Mouse (Mus musculus): ENCODE results near the gene Ddr2. TPM values are rescaled to one million over a fixed set of nuclear protein-coding genes. Genes with fewer than 3 reads are reported as not detected.

Gene Ddr2
- polyA plus RNA-seq, 1 experiment from 2014 or later, result 0.91 TPM

DNA sequence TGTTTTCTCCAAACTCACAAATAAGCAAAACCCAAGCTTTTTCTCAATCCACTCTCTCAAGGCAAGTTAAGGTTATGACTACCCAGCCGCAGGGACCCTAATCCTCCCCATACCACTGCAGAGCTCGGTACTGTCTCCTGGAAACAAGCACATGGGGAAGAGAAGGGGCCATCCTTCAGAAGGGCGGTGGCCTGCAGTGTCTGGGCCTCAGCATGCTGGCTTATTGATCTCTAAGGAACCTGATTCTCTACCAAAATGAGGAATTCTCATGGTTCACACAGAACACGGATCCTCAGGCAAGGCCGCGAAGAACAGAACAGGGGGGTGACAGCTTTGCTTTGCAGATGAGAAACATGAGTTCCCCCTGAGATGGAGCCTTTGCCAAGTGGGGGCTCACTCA, 159.0 kb downstream of the Ddr2 start:
- no peak overlapping the region for H3K27ac ChIP-seq (ENCODE audit: low read depth, low read length)
- 93% methylated on average over 6 of the region's 6 CpGs for WGBS
- H3K27me3 ChIP-seq (ENCODE audit: control insufficient read depth, insufficient read depth, low read length), result no peaks in the 10 kb centered on the region
- H3K4me1 ChIP-seq (ENCODE audit: control insufficient read depth, insufficient read depth, low read length), result no peaks in the 10 kb centered on the region
- no peak for ATAC-seq (ENCODE audit: low read depth)
- no peaks in the 10 kb centered on the region for H3K9me3 ChIP-seq (ENCODE audit: control insufficient read depth, low read length)
- no peak overlapping the region for H3K4me3 ChIP-seq (ENCODE audit: low read depth, low read length)
- no peak overlapping the region for H3K4me2 ChIP-seq (ENCODE audit: low read depth, low read length)
- peaks cover 27% of the 10 kb centered on the region; the same call in 1 of the 2 replicates for H3K36me3 ChIP-seq (ENCODE audit: control insufficient read depth, insufficient read depth, low read length)
- no peak overlapping the region for H3K9ac ChIP-seq (replicated peaks; ENCODE audit: low read depth, low read length)

DNA sequence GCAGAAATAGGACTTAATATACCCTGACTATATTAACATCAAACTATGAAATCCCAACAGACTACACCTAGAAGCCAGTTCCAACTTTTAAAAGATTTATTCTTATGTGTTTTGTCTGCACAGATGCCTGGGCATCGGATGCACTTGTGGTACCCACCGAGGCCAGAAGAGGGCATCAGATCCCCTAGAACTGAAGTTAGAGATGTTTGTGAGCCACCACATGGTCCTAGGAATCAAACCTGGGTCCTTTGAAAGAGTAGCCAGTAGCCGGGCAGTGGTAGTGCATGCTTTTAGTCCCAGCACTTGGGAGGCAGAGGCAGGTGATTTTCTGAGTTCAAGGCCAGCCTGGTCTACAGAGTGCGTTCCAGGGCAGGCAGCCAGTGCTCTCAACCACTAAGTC, 159.9 kb downstream of the Ddr2 start:
- Histone ChIP-seq H3K4me3 (ENCODE audit: low read depth, low read length) (no peak overlapping the region), H3K9ac (replicated peaks; ENCODE audit: low read depth, low read length) (no peak overlapping the region), H3K4me2 (ENCODE audit: low read depth, low read length) (no peak overlapping the region), H3K36me3 (ENCODE audit: control insufficient read depth, insufficient read depth, low read length) (peaks cover 21% of the 10 kb centered on the region; the same call in 1 of the 2 replicates), H3K9me3 (ENCODE audit: control insufficient read depth, low read length) (no peaks in the 10 kb centered on the region), H3K27ac (ENCODE audit: low read depth, low read length) (no peak overlapping the region), H3K27me3 (ENCODE audit: control insufficient read depth, insufficient read depth, low read length) (no peaks in the 10 kb centered on the region), H3K4me1 (ENCODE audit: control insufficient read depth, insufficient read depth, low read length) (no peaks in the 10 kb centered on the region)
- WGBS, result 92% methylated on average over 4 of the region's 4 CpGs
- no peak for ATAC-seq (ENCODE audit: low read depth)

DNA sequence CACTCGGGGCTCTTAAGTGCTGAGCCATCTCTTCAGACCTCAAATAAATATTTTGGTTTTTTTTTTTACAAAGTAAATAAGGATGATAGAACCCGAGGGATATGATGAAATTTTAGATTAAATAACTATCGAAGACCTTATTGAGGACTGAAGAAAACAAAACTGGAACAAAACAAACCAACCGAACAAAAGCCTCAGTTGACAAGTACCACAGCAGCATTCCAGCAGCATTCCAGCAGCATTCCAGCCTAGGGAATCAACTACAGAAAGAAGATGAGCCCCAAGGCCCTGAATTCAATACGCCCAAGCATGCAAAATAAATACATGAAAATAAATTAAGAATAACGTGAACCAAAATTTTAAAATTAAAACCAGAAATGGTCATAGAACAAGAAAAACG, 160.6 kb downstream of the Ddr2 start:
- Histone ChIP-seq H3K27me3 (ENCODE audit: control insufficient read depth, insufficient read depth, low read length) (no peaks in the 10 kb centered on the region), H3K9me3 (ENCODE audit: control insufficient read depth, low read length) (no peaks in the 10 kb centered on the region), H3K36me3 (ENCODE audit: control insufficient read depth, insufficient read depth, low read length) (peaks cover 14% of the 10 kb centered on the region; the same call in 1 of the 2 replicates), H3K27ac (ENCODE audit: low read depth, low read length) (no peak overlapping the region), H3K4me3 (ENCODE audit: low read depth, low read length) (no peak overlapping the region), H3K9ac (replicated peaks; ENCODE audit: low read depth, low read length) (no peak overlapping the region), H3K4me1 (ENCODE audit: control insufficient read depth, insufficient read depth, low read length) (no peaks in the 10 kb centered on the region), H3K4me2 (ENCODE audit: low read depth, low read length) (no peak overlapping the region)
- 85% methylated on average over 7 of the region's 7 CpGs for WGBS
- ATAC-seq (ENCODE audit: low read depth), result no peak

DNA sequence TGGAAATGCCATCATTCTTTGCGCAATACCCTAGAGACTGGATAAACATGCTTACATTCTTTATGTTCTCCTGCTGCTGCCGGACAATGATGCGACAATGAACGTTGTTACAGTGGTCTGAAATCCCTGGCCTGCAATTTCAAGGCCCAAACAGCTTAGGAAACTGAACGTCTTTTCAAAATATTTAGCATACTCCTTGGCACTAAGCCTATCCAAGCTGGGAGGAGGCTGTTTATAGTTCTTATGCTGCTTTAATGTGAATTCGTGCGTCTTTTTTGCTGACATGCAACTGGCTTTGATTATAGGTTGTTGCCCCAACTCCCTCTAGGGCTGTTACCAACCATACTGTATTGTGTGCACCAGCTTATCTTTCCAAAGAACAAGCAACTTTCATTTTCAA, 161.7 kb downstream of the Ddr2 start:
- Histone ChIP-seq H3K9ac (replicated peaks; ENCODE audit: low read depth, low read length) (no peak overlapping the region), H3K4me2 (ENCODE audit: low read depth, low read length) (no peak overlapping the region), H3K4me1 (ENCODE audit: control insufficient read depth, insufficient read depth, low read length) (no peaks in the 10 kb centered on the region), H3K27me3 (ENCODE audit: control insufficient read depth, insufficient read depth, low read length) (no peaks in the 10 kb centered on the region), H3K27ac (ENCODE audit: low read depth, low read length) (no peak overlapping the region), H3K4me3 (ENCODE audit: low read depth, low read length) (no peak overlapping the region), H3K36me3 (ENCODE audit: control insufficient read depth, insufficient read depth, low read length) (peaks cover 9% of the 10 kb centered on the region; the same call in 1 of the 2 replicates), H3K9me3 (ENCODE audit: control insufficient read depth, low read length) (no peaks in the 10 kb centered on the region; the same call in 1 of the 2 replicates)
- no peak for ATAC-seq (ENCODE audit: low read depth)
- WGBS, result 75% methylated on average over 7 of the region's 7 CpGs

DNA sequence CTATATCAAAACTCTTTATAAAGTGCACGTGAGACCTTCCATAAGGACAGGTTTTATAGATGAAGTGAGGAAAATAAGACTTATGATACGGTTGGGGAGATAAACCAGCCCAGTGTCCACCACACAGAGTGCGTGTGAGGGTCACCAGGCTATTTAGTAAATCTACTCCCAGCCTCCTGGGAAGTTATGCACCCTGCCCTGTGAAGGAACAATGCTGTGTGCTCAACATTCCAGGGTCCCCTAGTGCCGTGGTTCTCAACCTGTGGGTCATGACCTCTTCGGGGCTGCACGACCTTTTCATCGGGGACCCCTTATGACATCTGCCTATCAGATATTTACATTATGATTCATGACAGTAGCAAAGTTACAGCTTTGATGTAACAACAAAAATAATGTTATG, 162.3 kb downstream of the Ddr2 start:
- no peak for ATAC-seq (ENCODE audit: low read depth)
- 83% methylated on average over 7 of the region's 7 CpGs for WGBS
- no peak overlapping the region for H3K9ac ChIP-seq (replicated peaks; ENCODE audit: low read depth, low read length)
- H3K36me3 ChIP-seq (ENCODE audit: control insufficient read depth, insufficient read depth, low read length), result 0 out of 2 replicates have a peak, but pooled peaks cover 5% of the 10 kb centered on the region
- no peaks in the 10 kb centered on the region; the same call in 1 of the 2 replicates for H3K9me3 ChIP-seq (ENCODE audit: control insufficient read depth, low read length)
- no peaks in the 10 kb centered on the region for H3K4me1 ChIP-seq (ENCODE audit: control insufficient read depth, insufficient read depth, low read length)
- H3K27ac ChIP-seq (ENCODE audit: low read depth, low read length), result no peak overlapping the region
- no peak overlapping the region for H3K4me3 ChIP-seq (ENCODE audit: low read depth, low read length)
- H3K4me2 ChIP-seq (ENCODE audit: low read depth, low read length), result no peak overlapping the region
- H3K27me3 ChIP-seq (ENCODE audit: control insufficient read depth, insufficient read depth, low read length), result no peaks in the 10 kb centered on the region

DNA sequence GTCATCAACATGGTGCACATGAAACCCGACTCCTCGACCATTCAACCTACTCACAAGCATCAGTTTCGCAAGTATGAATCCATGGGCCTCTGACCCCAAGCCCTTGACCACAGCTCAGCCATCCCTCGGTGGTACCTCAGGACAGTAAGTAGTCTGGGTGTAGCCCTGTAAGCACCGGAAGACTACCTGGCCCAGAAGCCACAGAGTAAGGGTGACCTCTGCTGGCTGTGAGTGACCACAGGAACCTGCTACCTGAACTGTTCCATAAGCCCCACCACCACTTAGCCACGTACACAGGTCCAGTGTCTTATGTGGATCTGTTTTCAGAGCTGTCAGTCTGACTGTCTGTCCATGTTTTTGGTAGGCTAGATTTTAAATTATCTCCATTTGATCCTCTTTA, 162.9 kb downstream of the Ddr2 start:
- no peak overlapping the region for H3K4me2 ChIP-seq (ENCODE audit: low read depth, low read length)
- no peaks in the 10 kb centered on the region; the same call in 1 of the 2 replicates for H3K9me3 ChIP-seq (ENCODE audit: control insufficient read depth, low read length)
- no peaks in the 10 kb centered on the region for H3K4me1 ChIP-seq (ENCODE audit: control insufficient read depth, insufficient read depth, low read length)
- WGBS, result 82% methylated on average over 6 of the region's 6 CpGs
- H3K9ac ChIP-seq (replicated peaks; ENCODE audit: low read depth, low read length), result no peak overlapping the region
- H3K36me3 ChIP-seq (ENCODE audit: control insufficient read depth, insufficient read depth, low read length), result 0 out of 2 replicates have a peak, but pooled peaks cover 2% of the 10 kb centered on the region
- no peak for ATAC-seq (ENCODE audit: low read depth)
- no peak overlapping the region for H3K4me3 ChIP-seq (ENCODE audit: low read depth, low read length)
- no peak overlapping the region for H3K27ac ChIP-seq (ENCODE audit: low read depth, low read length)
- H3K27me3 ChIP-seq (ENCODE audit: control insufficient read depth, insufficient read depth, low read length), result no peaks in the 10 kb centered on the region

DNA sequence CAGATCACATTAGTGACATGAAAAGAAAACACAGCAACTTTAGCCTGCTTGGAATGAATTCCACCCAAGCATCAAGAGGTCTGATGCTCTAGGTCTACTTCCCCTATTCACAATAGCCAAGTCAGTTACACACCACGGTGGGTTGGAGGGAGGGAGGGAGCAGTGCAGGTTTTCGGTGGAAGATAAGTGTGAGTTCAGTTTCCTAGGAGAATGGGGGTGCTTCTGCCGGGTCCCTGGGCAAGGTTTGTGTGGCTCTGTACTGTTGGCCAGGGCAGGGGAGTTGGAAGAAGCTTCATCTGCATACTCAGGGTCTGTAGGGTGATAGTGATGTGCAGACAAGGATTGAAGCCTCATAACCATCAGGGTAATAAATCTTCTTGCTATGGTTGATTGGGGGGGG, 164.6 kb downstream of the Ddr2 start:
- WGBS, result 88% methylated on average over 3 of the region's 3 CpGs
- Histone ChIP-seq H3K4me3 (ENCODE audit: low read depth, low read length) (no peak overlapping the region), H3K36me3 (ENCODE audit: control insufficient read depth, insufficient read depth, low read length) (no peaks in the 10 kb centered on the region), H3K4me2 (ENCODE audit: low read depth, low read length) (no peak overlapping the region), H3K9me3 (ENCODE audit: control insufficient read depth, low read length) (no peaks in the 10 kb centered on the region; the same call in 1 of the 2 replicates), H3K27ac (ENCODE audit: low read depth, low read length) (no peak overlapping the region), H3K4me1 (ENCODE audit: control insufficient read depth, insufficient read depth, low read length) (no peaks in the 10 kb centered on the region), H3K27me3 (ENCODE audit: control insufficient read depth, insufficient read depth, low read length) (no peaks in the 10 kb centered on the region), H3K9ac (replicated peaks; ENCODE audit: low read depth, low read length) (no peak overlapping the region)
- no peak for ATAC-seq (ENCODE audit: low read depth)

DNA sequence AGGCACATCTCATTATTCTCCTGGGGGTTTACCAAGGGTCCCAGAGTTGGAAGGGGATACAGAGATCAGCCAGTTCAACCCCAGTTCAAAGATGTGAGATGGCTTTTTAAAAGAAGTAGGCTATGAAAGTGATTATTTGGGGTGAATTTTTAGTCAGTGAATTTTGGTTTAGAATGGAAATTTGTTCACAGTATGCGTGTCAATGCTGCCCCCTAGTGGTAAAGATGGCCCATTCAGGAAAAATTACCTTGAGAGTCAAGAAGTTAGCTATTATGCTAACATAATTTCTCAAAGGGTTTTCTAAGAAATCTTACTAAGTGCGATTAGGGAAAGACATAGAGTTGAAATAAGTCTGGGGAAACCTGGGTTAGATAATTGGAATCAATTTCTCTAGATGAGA, 171.2 kb downstream of the Ddr2 start:
- WGBS, result 10% methylated on average over 2 of the region's 2 CpGs

DNA sequence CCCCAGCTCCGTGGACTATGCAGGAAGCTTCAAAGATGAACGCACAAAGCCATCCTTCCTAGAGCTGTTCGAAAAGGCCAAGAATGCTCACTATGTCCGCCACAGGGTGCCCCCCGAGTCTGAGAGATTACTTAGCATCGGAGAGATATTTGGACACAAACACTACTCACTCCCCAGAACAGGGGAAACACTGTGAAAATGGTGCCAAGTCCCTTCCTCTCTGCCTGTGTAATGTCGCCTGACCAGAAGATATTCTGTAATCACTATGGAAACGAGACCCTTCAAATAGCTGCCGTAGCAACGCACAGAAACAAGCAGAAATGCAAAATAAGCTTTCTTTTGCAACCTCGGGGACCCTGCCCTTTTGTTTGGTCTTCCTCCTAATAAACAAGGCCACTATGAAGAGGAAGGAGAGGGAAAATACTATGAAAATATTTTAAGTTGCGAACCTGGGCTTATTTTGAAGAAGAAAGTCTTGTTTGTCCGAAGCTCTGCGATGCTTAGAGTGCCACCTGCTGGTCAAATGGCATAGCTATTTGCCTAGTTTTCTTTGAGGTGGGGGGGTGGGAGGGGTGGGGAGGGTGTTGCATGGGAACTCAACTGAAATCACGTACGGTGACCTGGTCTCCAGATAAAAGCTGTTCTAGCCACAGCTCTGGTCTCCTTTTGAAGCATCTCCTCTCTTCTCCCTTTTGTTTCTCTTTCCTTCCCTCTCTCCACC, 176.4 kb downstream of the Ddr2 start:
- WGBS, result 32% methylated on average over 16 of the region's 16 CpGs
- Histone ChIP-seq H3K27ac (ENCODE audit: low read depth, low read length) (peak overlapping the region; percentile 68), H3K9me3 (ENCODE audit: control insufficient read depth, low read length) (no peaks in the 10 kb centered on the region), H3K4me3 (ENCODE audit: low read depth, low read length) (peak overlapping the region; percentile 13; the same call in 1 of the 2 replicates), H3K4me1 (ENCODE audit: control insufficient read depth, insufficient read depth, low read length) (peaks cover 8% of the 10 kb centered on the region; the same call in 1 of the 2 replicates), H3K4me2 (ENCODE audit: low read depth, low read length) (peak overlapping the region; percentile 46), H3K9ac (replicated peaks; ENCODE audit: low read depth, low read length) (peak overlapping the region; percentile 17; the same call in 1 of the 2 replicates), H3K27me3 (ENCODE audit: control insufficient read depth, insufficient read depth, low read length) (no peaks in the 10 kb centered on the region), H3K36me3 (ENCODE audit: control insufficient read depth, insufficient read depth, low read length) (no peaks in the 10 kb centered on the region)
- ATAC-seq (ENCODE audit: low read depth), result peak; percentile 88

More for the DNA sequence above, 171.2 kb downstream of the Ddr2 start:
- Histone ChIP-seq H3K4me2 (ENCODE audit: low read depth, low read length) (no peak overlapping the region), H3K4me3 (ENCODE audit: low read depth, low read length) (no peak overlapping the region), H3K4me1 (ENCODE audit: control insufficient read depth, insufficient read depth, low read length) (no peaks in the 10 kb centered on the region), H3K9ac (replicated peaks; ENCODE audit: low read depth, low read length) (no peak overlapping the region), H3K27me3 (ENCODE audit: control insufficient read depth, insufficient read depth, low read length) (no peaks in the 10 kb centered on the region), H3K36me3 (ENCODE audit: control insufficient read depth, insufficient read depth, low read length) (no peaks in the 10 kb centered on the region), H3K9me3 (ENCODE audit: control insufficient read depth, low read length) (no peaks in the 10 kb centered on the region; the same call in 1 of the 2 replicates), H3K27ac (ENCODE audit: low read depth, low read length) (no peak overlapping the region)
- no peak for ATAC-seq (ENCODE audit: low read depth)
